Mouse (Mus musculus) CD8-positive naive resting alpha-beta T cell, adult 2 months (primary cell): ENCODE results near the gene Zfp277.

Experiments
- DNase-seq, 2 experiments: peaks; one replicate each; pipeline ENCODE4 v3.0.0; 2022; ENCODE audit warnings: low read depth in 2 of 2, low spot score in 2 of 2

Zfp277 gene

GRCm38 (mm10) chr12:40378621-40379537 is 66.8 kb downstream of the Zfp277 start:
- DNase-seq, result no peak

GRCm38 (mm10) chr12:40351879-40352278 is 93.8 kb downstream of the Zfp277 start:
- DNase-seq, result no peak

- no peak for DNase-seq
These were observed 97.5 kb downstream of the Zfp277 start for GRCm38 (mm10) chr12:40348251-40348650.

- DNase-seq, result no peak
These were observed 98.5 kb downstream of the Zfp277 start for GRCm38 (mm10) chr12:40347060-40347698.

- no peak for DNase-seq
These were observed 104.3 kb downstream of the Zfp277 start for GRCm38 (mm10) chr12:40341443-40341842.

- no peak for DNase-seq
These were observed 110.4 kb downstream of the Zfp277 start for GRCm38 (mm10) chr12:40335303-40335702.

GRCm38 (mm10) chr12:40331467-40331866 is 114.2 kb downstream of the Zfp277 start:
- DNase-seq, result no peak

- DNase-seq, result no peak
These were observed 118.6 kb downstream of the Zfp277 start for GRCm38 (mm10) chr12:40327012-40327660.

GRCm38 (mm10) chr12:40325582-40325981 is 120.1 kb downstream of the Zfp277 start:
- no peak for DNase-seq

GRCm38 (mm10) chr12:40324819-40325218 is 120.9 kb downstream of the Zfp277 start:
- DNase-seq, result no peak

GRCm38 (mm10) chr12:40315146-40315545 is 130.6 kb downstream of the Zfp277 start:
- DNase-seq, result no peak

- no peak for DNase-seq
These were observed 141.7 kb downstream of the Zfp277 start for GRCm38 (mm10) chr12:40303960-40304359.

- no peak for DNase-seq
These were observed 147.1 kb downstream of the Zfp277 start for GRCm38 (mm10) chr12:40298636-40299035.

- DNase-seq, result no peak
These were observed 159.2 kb downstream of the Zfp277 start for GRCm38 (mm10) chr12:40286539-40286938.

- DNase-seq, result no peak
These were observed 164.9 kb downstream of the Zfp277 start for GRCm38 (mm10) chr12:40280596-40281325.

- DNase-seq, result no peak
These were observed 168.1 kb downstream of the Zfp277 start for GRCm38 (mm10) chr12:40277581-40277980.

GRCm38 (mm10) chr12:40274931-40275330 is 170.8 kb downstream of the Zfp277 start:
- DNase-seq, result no peak

GRCm38 (mm10) chr12:40273339-40273738 is 172.4 kb downstream of the Zfp277 start:
- no peak for DNase-seq

GRCm38 (mm10) chr12:40272710-40273109 is 173.0 kb downstream of the Zfp277 start:
- DNase-seq, result no peak

- no peak for DNase-seq
These were observed 177.4 kb downstream of the Zfp277 start for GRCm38 (mm10) chr12:40268313-40268712.
